Mouse (Mus musculus) heart, postnatal 4 days (tissue): ENCODE data around the gene Thap8. TPM values are rescaled to one million over a fixed set of nuclear protein-coding genes. Genes with fewer than 3 reads are reported as not detected.

Source experiments
- DNase-seq: peaks from one replicate; pipeline ENCODE4 v3.0.0; 2021
- total RNA-seq, 2 experiments: library from RNA; stranded (reverse); gene quantifications; 2 replicates each; pipeline ENCODE4 v1.2.3; 2021

Gene Thap8
- total RNA-seq, 2 experiments from 2014 or later: 0.38 to 0.54 TPM

DNA sequence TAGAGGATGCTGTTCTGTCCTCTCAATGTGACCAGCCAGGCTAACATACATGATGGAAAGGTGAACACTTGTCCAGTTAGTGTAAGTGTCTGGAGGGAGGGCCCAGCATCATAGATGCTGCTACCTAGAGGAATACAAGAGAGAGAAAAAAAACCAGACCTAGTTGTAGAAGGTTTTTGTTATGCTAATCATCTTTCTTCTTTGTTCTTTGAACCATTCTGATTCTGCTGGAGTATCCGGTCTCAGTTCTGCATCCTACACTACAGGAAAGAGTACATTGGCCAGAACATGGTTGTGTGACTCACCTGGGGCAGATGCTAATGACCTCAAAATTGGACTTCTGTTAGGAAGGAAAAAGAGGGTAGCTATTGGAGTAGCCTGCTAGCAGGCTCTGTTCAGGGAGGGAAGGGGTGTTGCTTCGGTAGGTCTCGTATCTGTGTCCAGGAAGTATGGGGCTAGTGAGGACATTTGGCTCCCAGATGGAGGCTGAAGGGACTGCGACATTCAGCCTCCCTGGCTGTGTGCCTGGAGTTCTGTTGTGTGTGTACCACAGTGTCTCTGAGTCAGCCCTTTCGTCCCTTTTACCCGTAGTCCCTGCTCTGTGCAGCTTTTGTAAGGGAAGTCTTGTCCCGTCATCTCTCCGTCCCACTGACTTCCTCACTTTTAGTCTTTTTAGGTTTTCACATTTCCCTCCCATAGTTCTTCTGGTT, 7.0 kb downstream of the Thap8 start:
- DNase-seq: peak; percentile 67

DNA sequence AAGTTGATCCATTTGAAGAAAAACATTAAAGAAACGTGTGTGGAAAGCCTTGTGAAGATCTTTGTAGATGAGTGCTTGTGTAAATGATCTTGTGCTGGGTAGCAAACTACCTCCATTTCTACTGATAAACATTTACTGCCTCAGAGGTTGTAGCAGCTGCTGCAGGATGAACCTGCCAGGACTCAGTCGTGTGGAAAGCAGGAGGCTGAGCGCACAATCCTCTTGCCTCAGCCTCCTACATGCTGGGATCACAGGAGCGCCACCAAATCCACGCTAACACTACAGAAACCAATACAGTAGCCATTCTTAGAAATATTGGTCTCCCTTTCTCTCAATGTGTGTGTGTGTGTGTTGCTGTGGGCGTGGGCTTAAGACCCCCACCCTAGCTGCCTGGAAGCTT, 8.2 kb downstream of the Thap8 start:
- no peak for DNase-seq

DNA sequence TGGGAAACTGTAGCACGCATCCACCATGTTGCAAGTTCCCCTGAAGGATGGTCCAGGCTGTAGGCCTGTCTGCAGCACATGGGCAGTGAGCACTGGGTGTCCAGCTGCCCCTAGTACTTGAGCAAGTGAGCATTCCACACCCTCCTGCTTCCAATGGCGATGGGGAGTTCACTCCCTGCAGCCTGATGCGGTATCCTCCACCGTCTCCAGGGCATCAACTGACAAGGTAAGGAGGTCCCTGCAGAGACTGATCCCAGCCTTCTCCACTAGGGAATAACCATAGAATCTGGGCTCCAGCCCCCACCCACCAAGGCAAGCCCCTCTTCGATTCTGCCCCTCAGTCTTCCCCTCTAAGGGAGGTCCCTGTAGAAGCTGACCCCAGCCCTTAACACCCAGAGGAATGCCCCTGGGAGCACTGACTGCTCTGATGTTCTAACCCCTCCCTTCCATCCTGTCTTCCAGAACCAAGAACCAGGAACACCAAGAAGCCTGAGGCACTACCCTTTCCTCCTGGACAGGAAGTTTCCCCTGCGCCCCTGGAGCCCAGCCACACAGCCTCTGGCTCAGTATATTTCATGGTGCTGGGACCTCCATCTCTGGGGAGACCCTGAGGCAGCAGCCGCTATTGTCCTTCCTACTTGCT, 9.3 kb downstream of the Thap8 start:
- DNase-seq: no peak

GRCm38 (mm10) chr7:30289714-30290399, 10.0 kb downstream of the Thap8 start:
- DNase-seq: peak; percentile 29

DNA sequence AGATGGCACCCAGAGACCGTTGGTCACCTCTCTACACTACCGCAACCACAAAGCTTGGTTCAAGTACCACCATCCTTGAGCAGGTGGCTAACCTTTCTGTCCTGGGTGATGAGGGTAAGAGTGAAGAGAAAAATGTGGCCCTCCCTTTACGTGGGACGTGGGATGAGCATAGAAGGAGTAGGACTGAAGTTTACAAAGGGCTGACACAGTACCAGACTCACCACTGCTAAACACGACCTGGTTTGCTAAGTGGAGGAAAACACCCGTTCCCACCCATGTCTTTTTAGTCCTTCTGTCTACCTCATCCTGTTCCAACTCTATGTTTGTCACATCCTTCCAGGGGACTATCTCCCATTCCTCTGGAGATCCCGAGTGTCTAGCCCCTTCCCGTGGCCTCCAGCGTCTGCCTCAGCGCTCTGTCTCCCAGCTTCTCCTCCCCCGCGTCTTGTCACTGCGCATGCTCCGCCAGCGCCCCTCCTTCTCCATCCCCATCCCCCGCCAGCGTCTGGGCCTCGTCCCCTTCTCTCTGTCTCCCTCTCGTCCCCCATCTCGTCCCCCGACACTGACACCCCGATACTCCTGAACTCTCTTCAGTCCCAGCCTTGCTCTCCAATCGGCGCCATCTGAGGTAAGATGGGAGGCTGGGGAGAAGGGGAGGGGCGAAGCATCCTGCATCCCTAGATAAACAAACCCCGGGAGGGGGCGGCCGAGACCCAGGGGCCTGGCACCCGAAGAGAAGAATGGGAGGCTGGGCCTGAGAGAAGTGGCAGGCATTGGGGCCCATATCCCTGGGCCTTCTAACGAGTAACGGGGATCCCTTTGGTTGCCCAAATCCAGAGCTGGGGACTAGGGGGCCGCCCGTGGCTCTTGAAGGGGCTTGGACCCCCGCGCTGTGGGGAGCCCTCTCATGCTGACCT, 11.6 kb downstream of the Thap8 start, which contains the start of gene Clip3:
Clip3 (plus strand) TSS at position 514 of the 917 bp plus-strand sequence.
- peak; percentile 83 for DNase-seq

GRCm38 (mm10) chr7:30293795-30294194, 13.9 kb downstream of the Thap8 start:
- DNase-seq: no peak

GRCm38 (mm10) chr7:30294296-30294695, 14.4 kb downstream of the Thap8 start:
- DNase-seq: no peak

- peak; percentile 77 for DNase-seq
Measured at GRCm38 (mm10) chr7:30295103-30295502, 15.2 kb downstream of the Thap8 start.

- DNase-seq: no peak
Measured at GRCm38 (mm10) chr7:30296816-30297215, 16.9 kb downstream of the Thap8 start.

- no peak for DNase-seq
Measured at GRCm38 (mm10) chr7:30297266-30297665, 17.4 kb downstream of the Thap8 start.

DNA sequence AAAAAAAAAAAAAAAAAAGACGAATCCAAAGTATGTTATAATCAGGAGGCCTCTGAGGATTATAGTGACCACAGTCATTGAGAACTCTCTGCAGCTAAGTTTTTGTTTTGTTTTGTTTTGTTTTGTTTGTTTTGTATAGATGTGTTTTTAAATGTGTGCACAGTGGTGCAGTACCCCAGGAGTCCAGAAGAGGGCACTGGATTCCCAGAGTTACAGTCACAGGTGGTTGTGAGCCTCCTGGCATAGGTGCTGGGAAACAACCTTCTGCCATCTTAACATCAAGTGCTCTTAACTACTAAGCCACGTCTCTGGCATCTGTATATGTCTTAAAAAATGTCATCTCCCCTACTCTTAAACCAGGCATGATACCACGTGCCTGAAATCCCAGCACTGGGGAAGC, 21.0 kb downstream of the Thap8 start:
- no peak for DNase-seq

DNA sequence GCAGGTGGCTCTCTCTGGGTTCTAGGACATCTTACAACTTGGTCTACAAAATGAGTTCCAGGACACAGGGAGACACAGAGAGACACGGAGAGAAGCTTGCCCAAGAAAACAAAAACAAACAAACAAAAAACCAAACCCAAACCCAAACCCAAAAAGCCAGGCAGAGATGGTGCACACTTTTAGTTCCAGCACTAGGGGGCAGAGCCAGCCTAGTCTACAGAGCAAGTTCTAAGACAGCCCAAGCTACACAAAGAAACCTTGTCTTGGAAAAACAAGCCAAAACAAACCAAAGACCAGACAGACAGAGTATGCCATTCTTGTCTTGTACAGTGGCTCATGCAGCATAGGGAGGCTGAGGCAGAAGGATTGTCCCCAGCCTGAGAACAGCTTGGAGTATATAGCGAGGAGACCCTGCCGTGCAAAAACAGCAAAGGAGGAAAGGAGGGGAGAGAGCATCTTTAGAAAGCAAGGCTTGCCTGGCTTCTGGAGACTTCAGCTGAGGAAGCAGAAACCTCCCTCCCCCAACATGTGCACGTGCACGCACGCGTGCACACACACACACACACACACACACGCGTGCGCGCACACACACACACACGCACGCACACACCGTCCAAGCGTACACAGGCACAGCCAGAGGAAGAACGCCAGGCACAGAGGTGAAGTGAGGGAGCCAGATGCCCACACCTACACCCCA, 26.3 kb downstream of the Thap8 start:
- DNase-seq: no peak

GRCm38 (mm10) chr7:30308076-30309005, 28.4 kb downstream of the Thap8 start, which contains the start of gene Alkbh6:
Gene Alkbh6 (plus strand): TSS chr7:30308717.
- peak; percentile 93 for DNase-seq

- no peak for DNase-seq
Measured at GRCm38 (mm10) chr7:30309395-30310129, 29.7 kb downstream of the Thap8 start.

DNA sequence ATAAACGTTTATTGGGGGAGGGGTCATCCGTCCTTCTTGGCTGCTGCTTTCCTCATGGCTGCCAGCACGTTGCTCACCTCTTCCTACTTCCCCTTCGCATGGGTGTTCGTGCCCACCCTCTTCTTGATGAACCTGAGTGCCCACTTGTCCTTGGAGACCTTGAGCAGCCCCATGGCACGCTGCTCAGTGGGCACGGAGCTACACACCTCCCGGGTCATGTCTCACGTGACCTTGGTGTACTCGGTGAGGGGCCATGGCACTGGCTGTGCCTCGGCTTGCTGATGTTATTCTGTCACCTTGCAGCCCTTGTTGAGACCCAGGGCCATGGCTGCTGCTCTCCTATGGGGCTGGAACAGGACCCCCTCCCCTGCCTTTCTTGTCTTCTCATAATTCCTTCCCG, 30.2 kb downstream of the Thap8 start:
- no peak for DNase-seq

DNA sequence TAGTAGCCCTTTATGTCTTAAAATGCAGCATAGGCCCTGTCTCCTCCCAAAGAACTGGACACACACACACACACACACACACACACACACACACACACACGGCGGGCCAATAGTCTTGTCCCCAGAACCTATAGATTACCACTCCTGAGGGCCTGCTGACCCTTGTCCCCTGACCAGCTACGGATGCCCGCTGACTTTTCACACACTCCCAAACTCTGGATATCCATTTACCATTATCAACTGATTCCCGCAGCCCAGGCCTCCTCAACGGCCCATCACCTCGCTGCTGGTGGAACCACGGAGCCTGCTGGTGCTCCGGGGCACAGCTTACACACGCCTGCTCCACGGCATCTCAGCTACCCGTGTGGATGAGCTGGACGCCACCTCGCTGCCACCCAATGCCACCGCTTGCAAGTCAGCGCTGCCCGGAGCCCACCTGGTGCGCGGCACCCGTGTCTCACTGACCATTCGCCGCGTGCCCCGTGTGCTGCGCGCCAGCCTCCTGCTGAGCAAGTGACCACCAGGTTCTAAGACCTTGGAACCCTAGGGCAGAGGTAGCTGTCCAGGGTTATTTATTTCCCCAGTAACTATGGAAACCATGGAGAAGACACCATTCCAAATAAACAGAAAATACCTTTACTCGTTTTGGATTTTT, 33.9 kb downstream of the Thap8 start:
- no peak for DNase-seq

DNA sequence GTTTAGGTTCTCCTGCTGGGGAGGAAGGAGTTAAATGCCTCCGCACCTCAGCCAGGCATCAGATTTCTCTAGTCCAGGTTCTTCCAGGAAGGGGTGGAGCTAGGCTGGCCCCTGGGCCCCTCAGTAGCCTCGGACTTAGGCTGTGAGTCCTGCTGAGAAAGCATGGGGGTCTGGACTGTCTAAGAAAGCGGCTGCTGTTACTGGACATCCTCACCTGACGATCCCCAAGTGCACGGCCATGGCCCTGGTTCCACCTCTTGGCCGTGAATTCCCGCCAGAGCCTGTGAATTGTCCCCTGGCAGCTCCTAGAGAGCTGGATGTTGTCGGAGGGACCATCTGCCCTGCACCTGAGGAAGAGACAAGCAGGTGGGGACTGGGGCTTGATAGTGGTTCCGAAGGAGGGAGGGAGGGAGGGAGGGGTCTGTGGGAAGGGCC, 34.8 kb downstream of the Thap8 start, which contains the start of gene Syne4:
Syne4 (plus strand) TSS at position 87 of the 435 bp plus-strand sequence.
- no peak for DNase-seq

GRCm38 (mm10) chr7:30315559-30316529, 36.0 kb downstream of the Thap8 start:
- DNase-seq: no peak
